Comparison of ENCODE assay signal across 18 mouse cellular contexts in the genomic region with DNA sequence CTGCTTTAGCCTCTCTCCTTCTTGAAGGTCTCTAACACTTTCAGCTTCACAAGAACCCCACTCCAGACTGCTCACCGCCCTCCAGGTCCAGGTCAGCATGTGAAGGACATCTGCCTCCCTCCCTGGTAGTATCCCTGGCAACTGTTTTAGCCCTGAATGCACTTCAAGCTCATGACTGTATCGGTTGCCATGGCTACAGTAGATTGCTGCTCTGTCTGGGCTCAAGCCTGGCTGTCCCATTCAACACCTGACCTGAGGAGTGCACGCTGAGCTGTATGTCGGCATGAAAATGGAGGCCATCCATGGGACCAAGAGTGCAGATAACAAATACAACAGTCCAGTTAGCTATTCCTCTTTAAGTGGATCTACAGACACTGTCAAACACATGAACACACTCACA. TPM values are rescaled to one million over a fixed set of nuclear protein-coding genes. Genes with fewer than 3 reads are reported as not detected.
A peak's percentile ranks its signal among the peaks of the same experiment; 100 is the strongest.
DNase-seq lines count a peak whose midpoint lies in the region; ATAC-seq lines count a peak whose summit lies in the region.
"Had no signal": no experiment of that assay in that cellular context is flagged by ENCODE, and none has a peak within 500 bp of the region (broad histone marks: within the 10 kb centered on the region; RNA-seq: fewer than 3 reads in every experiment).

No protein-coding gene starts in this region.

- ATAC-seq in forebrain, embryonic 13.5 days, result peak; percentile 67; the same call in 1 of the 2 replicates
- ATAC-seq in hindbrain, embryonic 16.5 days, result peak; percentile 94
- ATAC-seq in neural tube, embryonic 13.5 days (ENCODE audit: low read depth), result 0 out of 2 replicates have a peak, but pooled peaks have one; percentile 36
- ATAC-seq: liver, embryonic 12.5 days had no signal

- no peak overlapping the region for H3K27ac ChIP-seq in forebrain, embryonic 13.5 days
- no peak overlapping the region for H3K27ac ChIP-seq in hindbrain, embryonic 16.5 days (ENCODE audit: low read depth, low read length)
- no peak overlapping the region for H3K27ac ChIP-seq in neural tube, embryonic 13.5 days (replicated peaks)
- H3K27ac ChIP-seq: embryonic facial prominence, embryonic 15.5 days; heart, embryonic 13.5 days; liver, embryonic 12.5 days had no signal

- H3K9ac ChIP-seq in forebrain, embryonic 13.5 days, result no peak overlapping the region
- no peak overlapping the region for H3K9ac ChIP-seq in hindbrain, embryonic 16.5 days (ENCODE audit: low read depth, low read length)
- H3K9ac ChIP-seq in neural tube, embryonic 13.5 days, result no peak overlapping the region
- H3K9ac ChIP-seq: embryonic facial prominence, embryonic 15.5 days; heart, embryonic 13.5 days; liver, embryonic 12.5 days had no signal

- intact Hi-C loops in left cerebral cortex, postnatal 10 days (cut with DNase I), result no loop called here

- no peaks in the 10 kb centered on the region for H3K27me3 ChIP-seq in forebrain, embryonic 13.5 days
- no peaks in the 10 kb centered on the region for H3K27me3 ChIP-seq in hindbrain, embryonic 16.5 days (replicated peaks; ENCODE audit: control insufficient read depth, insufficient read depth, low read length)
- H3K27me3 ChIP-seq in neural tube, embryonic 13.5 days, result no peaks in the 10 kb centered on the region
- H3K27me3 ChIP-seq: CH12.LX; embryonic facial prominence, embryonic 15.5 days; heart, embryonic 13.5 days; liver, embryonic 12.5 days had no signal

- no peaks in the 10 kb centered on the region for H3K9me3 ChIP-seq in forebrain, embryonic 13.5 days (replicated peaks)
- H3K9me3 ChIP-seq in hindbrain, embryonic 16.5 days (ENCODE audit: control insufficient read depth, low read length), result no peaks in the 10 kb centered on the region
- no peaks in the 10 kb centered on the region for H3K9me3 ChIP-seq in neural tube, embryonic 13.5 days
- H3K9me3 ChIP-seq: embryonic facial prominence, embryonic 15.5 days; heart, embryonic 13.5 days; liver, embryonic 12.5 days had no signal

- H3K36me3 ChIP-seq in forebrain, embryonic 13.5 days (ENCODE audit: poor library complexity, severe bottlenecking), result no peaks in the 10 kb centered on the region
- no peaks in the 10 kb centered on the region for H3K36me3 ChIP-seq in hindbrain, embryonic 16.5 days (ENCODE audit: control insufficient read depth, insufficient read depth, low read length)
- no peaks in the 10 kb centered on the region for H3K36me3 ChIP-seq in neural tube, embryonic 13.5 days
- H3K36me3 ChIP-seq: embryonic facial prominence, embryonic 15.5 days; heart, embryonic 13.5 days; liver, embryonic 12.5 days had no signal

- 64% methylated on average over 4 of the region's 4 CpGs for WGBS in forebrain, embryonic 13.5 days
- WGBS in hindbrain, embryonic 16.5 days, result 42% methylated on average over 4 of the region's 4 CpGs
- WGBS in neural tube, embryonic 13.5 days, result 54% methylated on average over 4 of the region's 4 CpGs

- H3K4me3 ChIP-seq in forebrain, embryonic 13.5 days, result no peak overlapping the region
- H3K4me3 ChIP-seq in hindbrain, embryonic 16.5 days (ENCODE audit: low read length), result no peak overlapping the region
- H3K4me3 ChIP-seq in neural tube, embryonic 13.5 days, result no peak overlapping the region
- H3K4me3 ChIP-seq: embryonic facial prominence, embryonic 15.5 days; heart, embryonic 13.5 days; liver, embryonic 12.5 days had no signal

- H3K4me2 ChIP-seq in forebrain, embryonic 13.5 days, result no peak overlapping the region
- H3K4me2 ChIP-seq in hindbrain, embryonic 16.5 days (ENCODE audit: low read length), result no peak overlapping the region
- H3K4me2 ChIP-seq in neural tube, embryonic 13.5 days, result no peak overlapping the region
- H3K4me2 ChIP-seq: embryonic facial prominence, embryonic 15.5 days; heart, embryonic 13.5 days; liver, embryonic 12.5 days had no signal

- H3K4me1 ChIP-seq in forebrain, embryonic 13.5 days, result peaks cover 9% of the 10 kb centered on the region; the same call in 1 of the 2 replicates
- H3K4me1 ChIP-seq in hindbrain, embryonic 16.5 days (ENCODE audit: control insufficient read depth, insufficient read depth, low read depth, low read length), result peaks cover 5% of the 10 kb centered on the region; the same call in 1 of the 2 replicates
- H3K4me1 ChIP-seq in neural tube, embryonic 13.5 days (replicated peaks), result peaks cover 6% of the 10 kb centered on the region
- H3K4me1 ChIP-seq: embryonic facial prominence, embryonic 15.5 days; liver, embryonic 12.5 days had no signal

- peak; percentile 14 for DNase-seq in embryo, embryonic 11 days
- DNase-seq in embryo, embryonic 9.5 days (ENCODE audit: extremely low spot score), result no peak
- DNase-seq in urinary bladder, postnatal 36 days (ENCODE audit: low spot score in 2 of 2), result no peak
- no peak for DNase-seq in heart, postnatal 4 days
- DNase-seq in left cerebral cortex, postnatal 10 days (ENCODE audit: extremely low spot score in 1 of 2, low spot score in 2 of 2), result no peak
- DNase-seq: cerebellum, postnatal 25 days; gastrocnemius, postnatal 36 days; kidney, adult 18-20 months; kidney, postnatal 25 days; left cerebral cortex, postnatal 4 days; thymus, postnatal 14 days had no signal

RNA-seq across cellular contexts. Expression of gene Slc5a11, which starts 24.0 kb away (rescaled TPM):
- polyA plus RNA-seq in forebrain, embryonic 13.5 days (2015; fragmentation: Nextera tagmentation; extraction: Ambion mirVana), result not detected in 2 replicates
- 0.32 and 0.50 TPM in 2 replicates for polyA plus RNA-seq in hindbrain, embryonic 16.5 days (2015; fragmentation: Nextera tagmentation; extraction: Ambion mirVana)
- polyA plus RNA-seq in neural tube, embryonic 13.5 days (2015; fragmentation: Nextera tagmentation; extraction: Ambion mirVana), result 0.77 TPM in 1 of 2 replicates, not detected in the other
- not detected for total RNA-seq in heart, postnatal 4 days (2021)
- under 1 TPM; 0.28 to 0.94 TPM for total RNA-seq in left cerebral cortex, postnatal 10 days (2021)
- total RNA-seq: gastrocnemius, postnatal 36 days; left cerebral cortex, postnatal 4 days had no signal

Comparison
In these comparisons a context has a peak if more than half of its experiments do, and no peak if none do; other contexts are left out.
1. ATAC-seq: peak in every context shown above with its lines; median percentile 94 in hindbrain, embryonic 16.5 days; 67 in forebrain, embryonic 13.5 days; 36 in neural tube, embryonic 13.5 days.